Mouse (Mus musculus) limb, embryonic 15.5 days (tissue): ENCODE results near the gene Ksr1. TPM values are rescaled to one million over a fixed set of nuclear protein-coding genes. Genes with fewer than 3 reads are reported as not detected.
"Not testable (repeated sequence)": the region's sequence is repeated elsewhere in the genome, so short reads cannot be mapped to it uniquely, and the experiment has no call there.

Source experiments
- ATAC-seq: fragments of 200-750 bp; cut with Nextera tagmentation; 2 replicates; pipeline ENCODE4 v1.8.0; 2017; ENCODE audit warnings: low read depth, moderate TSS enrichment; ENCODE audit not compliant: insufficient number of reproducible peaks, low FRiP score, low TSS enrichment
- H3K27ac ChIP-seq: fragments of 300-500 bp; sonication (generic); 2 replicates; pipeline ENCODE4 v1.5.1; 2015; ENCODE audit warnings: moderate library complexity, mild to moderate bottlenecking, inconsistent platforms
- H3K27me3 ChIP-seq: fragments of 300-500 bp; sonication (generic); 2 replicates; pipeline ENCODE4 v1.6.1; 2015; ENCODE audit warnings: inconsistent platforms
- H3K36me3 ChIP-seq: fragments of 300-500 bp; sonication (generic); 2 replicates; pipeline ENCODE4 v1.6.1; 2015; ENCODE audit warnings: inconsistent platforms
- H3K4me1 ChIP-seq: fragments of 300-500 bp; sonication (generic); 2 replicates; pipeline ENCODE4 v1.6.1; 2015; ENCODE audit warnings: inconsistent platforms
- H3K4me2 ChIP-seq: fragments of 300-500 bp; sonication (generic); 2 replicates; pipeline ENCODE4 v1.6.1; 2015; ENCODE audit warnings: mild to moderate bottlenecking, inconsistent platforms
- H3K4me3 ChIP-seq: fragments of 300-500 bp; sonication (generic); 2 replicates; pipeline ENCODE4 v1.5.1; 2015; ENCODE audit warnings: mild to moderate bottlenecking, inconsistent platforms
- H3K9ac ChIP-seq: fragments of 300-500 bp; sonication (generic); 2 replicates; pipeline ENCODE4 v1.6.1; 2015; ENCODE audit warnings: inconsistent platforms
- H3K9me3 ChIP-seq: fragments of 300-500 bp; sonication (generic); 2 replicates; pipeline ENCODE4 v1.6.1; 2016; ENCODE audit warnings: inconsistent platforms
- WGBS: fragments of 180-500 bp; shearing (Covaris S2); methylation state at CpG from one replicate; pipeline ENCODE4 v1.1.7; 2015; 5-methylcytosine and 5-hydroxymethylcytosine counted together
- polyA plus RNA-seq: library from polyadenylated mRNA; unstranded; fragments of >200 nt; fragmentation: Nextera tagmentation; extraction: Ambion mirVana; gene quantifications from 2 replicates; pipeline ENCODE4 v1.2.1, GENCODE M21; 2015

Gene Ksr1
- polyA plus RNA-seq, 1 experiment from 2014 or later = 4.0 TPM

DNA sequence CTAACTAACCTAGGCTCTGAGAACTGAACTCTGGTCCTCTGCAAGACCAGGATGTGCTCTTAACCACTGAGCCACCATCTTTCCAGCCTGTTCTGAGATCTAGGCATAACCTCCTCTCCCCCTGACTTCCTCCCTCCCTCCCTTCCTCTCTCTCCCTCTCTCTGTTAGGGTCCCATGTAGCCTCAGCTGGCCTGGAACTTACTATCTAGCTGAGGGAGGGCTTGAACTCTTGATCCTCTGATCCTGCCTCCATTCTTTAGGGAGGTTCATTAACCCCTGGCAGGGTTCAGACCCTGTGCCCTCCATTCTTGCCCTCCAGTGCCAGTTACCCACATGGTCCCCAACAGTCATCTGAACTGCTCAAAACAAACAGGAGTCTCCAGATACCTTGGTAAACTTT, 133.2 kb downstream of the Ksr1 start:
- ATAC-seq = no peak
- Histone ChIP-seq H3K9me3 (no peaks in the 10 kb centered on the region), H3K9ac (no peak overlapping the region), H3K4me2 (no peak overlapping the region), H3K27me3 (no peaks in the 10 kb centered on the region), H3K36me3 (peaks cover 24% of the 10 kb centered on the region; the same call in 1 of the 2 replicates), H3K4me3 (no peak overlapping the region), H3K27ac (no peak overlapping the region), H3K4me1 (peaks cover 22% of the 10 kb centered on the region)

DNA sequence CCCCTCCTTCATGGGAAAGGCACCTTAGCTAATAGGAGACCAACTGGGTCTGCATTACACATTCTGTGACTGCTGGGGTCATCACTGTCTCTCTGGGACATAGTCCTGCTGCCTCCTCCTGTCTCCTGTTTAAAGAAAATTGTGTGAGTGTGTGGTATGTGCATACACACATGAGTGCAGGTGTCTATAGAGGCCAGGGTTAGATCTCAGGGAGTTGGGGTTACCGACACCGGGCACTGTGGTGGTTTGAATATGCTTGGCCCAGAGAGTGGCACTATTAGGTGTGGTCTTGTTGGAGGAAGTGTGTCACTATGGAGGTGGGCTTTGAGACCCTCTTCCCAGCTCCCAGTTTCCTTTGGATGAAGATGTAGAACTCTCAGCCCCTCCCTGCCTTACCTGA, 133.7 kb downstream of the Ksr1 start:
- Histone ChIP-seq H3K4me2 (no peak overlapping the region), H3K27ac (no peak overlapping the region), H3K9ac (no peak overlapping the region), H3K4me1 (peaks cover 22% of the 10 kb centered on the region), H3K9me3 (no peaks in the 10 kb centered on the region), H3K36me3 (peaks cover 18% of the 10 kb centered on the region; the same call in 1 of the 2 replicates), H3K4me3 (no peak overlapping the region), H3K27me3 (no peaks in the 10 kb centered on the region)
- WGBS = 92% methylated on average over 2 of the region's 2 CpGs
- no peak for ATAC-seq

DNA sequence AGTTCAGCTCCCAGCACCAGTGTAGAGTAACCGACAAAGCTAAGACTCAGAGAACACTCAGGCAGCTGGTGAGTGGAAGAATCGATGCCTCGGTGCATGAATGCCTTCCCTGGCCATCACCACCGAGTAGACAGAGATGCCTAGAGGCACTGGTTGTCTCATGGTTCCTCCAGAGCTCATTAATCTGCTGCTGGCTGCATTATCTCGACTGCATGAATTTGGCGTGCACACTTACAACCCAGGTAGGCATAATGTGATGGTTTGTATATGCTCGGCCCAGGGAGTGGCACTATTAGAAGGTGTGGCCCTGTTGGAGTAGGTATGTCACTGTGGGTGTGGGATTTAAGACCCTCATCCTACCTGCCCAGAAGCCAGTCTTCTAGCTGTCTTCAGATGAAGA, 137.3 kb downstream of the Ksr1 start:
- Histone ChIP-seq H3K27ac (no peak overlapping the region), H3K27me3 (no peaks in the 10 kb centered on the region), H3K9me3 (no peaks in the 10 kb centered on the region), H3K4me2 (no peak overlapping the region), H3K9ac (no peak overlapping the region), H3K4me3 (no peak overlapping the region), H3K36me3 (no peaks in the 10 kb centered on the region), H3K4me1 (no peaks in the 10 kb centered on the region)
- 80% methylated on average over 7 of the region's 7 CpGs for WGBS
- no peak for ATAC-seq

DNA sequence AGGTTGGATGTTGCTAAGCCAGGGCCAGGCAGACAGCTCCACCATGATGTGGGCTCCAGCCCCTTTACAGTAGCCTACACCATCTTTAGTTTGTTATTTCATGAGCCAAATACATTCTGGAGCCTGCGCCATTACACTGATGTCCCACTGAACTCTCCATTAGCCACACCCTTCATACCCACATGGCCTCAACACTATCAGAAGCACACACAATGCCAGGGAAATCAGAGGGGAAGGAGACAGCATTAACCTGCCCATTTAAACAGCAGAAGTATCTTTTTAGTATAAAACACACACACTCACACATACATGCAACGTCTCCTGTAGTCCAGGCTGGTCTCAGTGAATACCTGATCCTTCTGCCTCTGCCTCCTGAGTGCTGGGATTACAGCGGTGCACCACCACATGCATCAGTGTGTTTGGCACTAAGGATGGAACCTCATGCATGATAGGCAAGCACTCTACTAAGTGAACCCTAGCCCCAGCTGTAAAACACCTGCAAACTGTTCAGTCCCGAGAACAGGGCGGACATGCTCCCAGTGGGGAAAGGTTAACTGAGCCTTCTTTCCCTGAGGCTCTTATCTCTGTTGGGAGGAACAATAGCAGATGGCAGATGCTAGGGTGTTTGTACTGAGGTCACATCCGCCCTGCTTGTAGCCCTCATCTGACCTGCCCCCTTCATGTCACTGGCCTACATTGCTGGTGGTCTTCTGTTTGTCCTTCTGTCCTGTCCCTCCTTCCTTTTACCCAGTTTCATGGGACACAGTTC, 138.0 kb downstream of the Ksr1 start:
- H3K4me1 ChIP-seq = no peaks in the 10 kb centered on the region
- no peak for ATAC-seq

DNA sequence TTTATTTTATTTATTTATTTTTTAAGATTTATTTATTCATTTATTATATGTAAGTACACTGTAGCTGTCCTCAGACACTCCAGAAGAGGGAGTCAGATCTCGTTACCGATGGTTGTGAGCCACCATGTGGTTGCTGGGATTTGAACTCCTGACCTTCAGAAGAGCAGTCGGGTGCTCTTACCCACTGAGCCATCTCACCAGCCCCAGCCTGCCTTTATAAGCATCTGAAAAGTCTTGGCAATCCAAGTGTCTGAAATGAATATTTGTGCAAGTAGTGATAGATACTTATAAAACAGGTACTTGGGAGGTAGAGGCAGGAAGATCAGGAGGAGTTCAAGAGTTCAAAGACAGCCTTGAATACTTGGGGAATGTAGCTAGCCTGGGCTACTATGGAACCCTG, 138.9 kb downstream of the Ksr1 start:
- not testable (repeated sequence) for H3K9ac ChIP-seq, H3K4me2 ChIP-seq, H3K27ac ChIP-seq, H3K27me3 ChIP-seq, H3K4me1 ChIP-seq, H3K36me3 ChIP-seq, ATAC-seq, H3K9me3 ChIP-seq, H3K4me3 ChIP-seq
- WGBS = 79% methylated on average over 3 of the region's 3 CpGs

More for the DNA sequence above, 138.0 kb downstream of the Ksr1 start:
- H3K27me3 ChIP-seq = no peaks in the 10 kb centered on the region
- no peaks in the 10 kb centered on the region for H3K9me3 ChIP-seq
- no peak overlapping the region for H3K4me2 ChIP-seq
- 81% methylated on average over 6 of the region's 6 CpGs for WGBS
- H3K9ac ChIP-seq = no peak overlapping the region
- H3K27ac ChIP-seq = no peak overlapping the region
- H3K36me3 ChIP-seq = no peaks in the 10 kb centered on the region
- no peak overlapping the region for H3K4me3 ChIP-seq

DNA sequence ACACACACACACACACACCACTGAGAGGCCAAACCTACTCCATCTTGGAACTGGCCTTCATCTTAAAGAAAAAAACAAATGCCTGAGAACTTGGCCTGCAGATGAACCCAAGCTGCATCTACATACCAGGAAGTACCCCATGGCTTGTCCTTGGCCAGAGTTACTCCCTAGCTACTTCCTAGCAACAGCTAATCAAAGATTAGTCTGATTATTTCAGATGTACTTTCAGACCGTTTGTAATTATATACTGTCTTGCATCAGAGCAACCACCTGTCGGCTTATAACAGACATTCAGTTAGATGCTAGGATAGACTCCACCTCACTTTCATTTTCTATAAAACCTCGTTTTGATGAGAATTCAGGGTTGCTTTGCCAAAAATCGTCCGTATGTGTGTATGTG, 139.8 kb downstream of the Ksr1 start:
- Histone ChIP-seq H3K36me3 (no peaks in the 10 kb centered on the region), H3K4me1 (peaks cover 4% of the 10 kb centered on the region; the same call in 1 of the 2 replicates), H3K4me2 (no peak overlapping the region), H3K9me3 (no peaks in the 10 kb centered on the region), H3K4me3 (no peak overlapping the region), H3K27ac (no peak overlapping the region), H3K9ac (no peak overlapping the region), H3K27me3 (no peaks in the 10 kb centered on the region)
- 45% methylated on average over 5 of the region's 5 CpGs for WGBS
- ATAC-seq = no peak

DNA sequence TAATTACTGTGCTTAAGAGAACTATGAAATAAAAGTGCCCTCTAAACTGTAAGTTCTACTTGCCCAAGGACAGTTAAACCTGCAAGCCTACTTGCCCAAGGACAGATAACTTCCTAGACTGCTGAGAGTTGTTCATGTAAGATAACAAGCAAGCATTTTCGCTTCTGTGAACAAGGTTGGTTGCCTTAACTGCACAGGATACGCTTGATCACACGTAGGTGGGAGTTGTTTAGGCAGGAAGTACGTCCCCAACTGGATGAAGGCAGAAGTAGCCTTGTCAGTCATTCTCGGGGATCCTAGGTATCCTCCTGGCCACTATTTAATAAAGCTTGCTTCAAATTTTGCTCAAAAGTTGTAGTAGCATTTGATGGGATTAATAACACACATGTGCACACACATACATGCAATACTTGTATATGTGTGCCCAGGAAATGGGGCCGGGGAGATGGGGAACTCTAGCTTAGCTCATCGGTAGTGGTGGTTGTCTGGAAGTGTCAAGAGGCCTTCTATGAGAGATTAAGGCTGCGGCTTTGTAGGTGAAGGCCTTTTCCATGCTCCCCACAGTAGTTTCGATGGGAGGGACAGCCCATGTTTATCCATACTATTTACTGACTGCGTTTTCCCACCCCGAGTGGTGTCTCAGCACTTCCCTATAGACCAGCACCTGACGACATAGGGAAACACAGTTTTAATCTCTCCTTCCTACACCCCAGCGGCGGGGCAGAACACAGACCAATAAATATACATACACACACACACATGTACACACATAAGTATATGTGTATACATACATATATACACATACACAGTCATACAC, 140.4 kb downstream of the Ksr1 start:
- Histone ChIP-seq H3K27me3 (no peaks in the 10 kb centered on the region), H3K4me1 (peaks cover 4% of the 10 kb centered on the region; the same call in 1 of the 2 replicates), H3K4me3 (no peak overlapping the region), H3K36me3 (no peaks in the 10 kb centered on the region), H3K9me3 (no peaks in the 10 kb centered on the region), H3K9ac (no peak overlapping the region), H3K27ac (no peak overlapping the region), H3K4me2 (no peak overlapping the region)
- 85% methylated on average over 14 of the region's 14 CpGs for WGBS
- ATAC-seq = no peak

DNA sequence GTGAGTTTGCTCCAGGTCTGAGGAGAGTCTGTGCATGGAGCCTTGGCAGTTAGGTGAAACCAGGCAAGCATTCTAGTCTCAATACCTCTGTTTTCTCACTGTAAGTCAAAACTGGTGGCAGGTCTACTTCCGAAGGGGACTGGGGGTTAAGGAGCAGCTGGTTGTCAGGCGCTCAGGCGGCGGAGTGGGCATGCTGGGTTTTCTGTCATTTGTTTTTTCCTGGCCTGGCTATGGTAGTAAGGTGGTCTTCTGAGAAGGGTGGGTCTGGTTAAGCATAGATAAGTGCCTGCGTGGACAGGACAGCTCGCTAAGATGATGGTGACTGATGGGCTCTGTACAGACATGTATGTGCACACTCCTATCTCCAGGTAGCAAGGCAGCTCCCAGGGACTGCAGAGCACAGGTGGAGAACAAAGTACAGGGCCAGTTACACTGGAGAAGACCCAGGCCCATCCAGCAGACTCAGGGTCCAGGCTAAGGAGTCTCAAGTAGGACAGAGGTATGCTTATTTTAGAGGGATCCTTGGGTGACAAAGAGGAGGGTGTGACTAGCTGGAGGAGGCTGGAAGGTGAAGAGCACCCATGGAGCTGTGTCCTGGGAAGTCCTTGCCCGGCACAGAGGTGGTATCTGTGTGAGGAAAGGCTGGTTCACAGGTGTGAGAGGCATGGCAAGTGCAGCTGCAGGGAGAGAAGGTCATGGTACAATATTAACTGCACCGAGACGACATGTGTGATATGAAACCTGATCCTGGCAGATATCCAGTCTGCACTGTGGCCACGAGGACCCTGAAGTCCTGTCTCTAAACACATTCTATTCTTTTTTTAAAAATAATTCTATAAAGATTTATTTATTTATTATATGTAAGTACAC, 142.2 kb downstream of the Ksr1 start:
- Histone ChIP-seq H3K9ac (no peak overlapping the region), H3K27ac (no peak overlapping the region; the same call in 1 of the 2 replicates), H3K9me3 (no peaks in the 10 kb centered on the region), H3K4me3 (no peak overlapping the region), H3K27me3 (no peaks in the 10 kb centered on the region), H3K4me1 (peaks cover 4% of the 10 kb centered on the region; the same call in 1 of the 2 replicates), H3K36me3 (no peaks in the 10 kb centered on the region), H3K4me2 (no peak overlapping the region)
- ATAC-seq = no peak
- WGBS = 64% methylated on average over 10 of the region's 10 CpGs

DNA sequence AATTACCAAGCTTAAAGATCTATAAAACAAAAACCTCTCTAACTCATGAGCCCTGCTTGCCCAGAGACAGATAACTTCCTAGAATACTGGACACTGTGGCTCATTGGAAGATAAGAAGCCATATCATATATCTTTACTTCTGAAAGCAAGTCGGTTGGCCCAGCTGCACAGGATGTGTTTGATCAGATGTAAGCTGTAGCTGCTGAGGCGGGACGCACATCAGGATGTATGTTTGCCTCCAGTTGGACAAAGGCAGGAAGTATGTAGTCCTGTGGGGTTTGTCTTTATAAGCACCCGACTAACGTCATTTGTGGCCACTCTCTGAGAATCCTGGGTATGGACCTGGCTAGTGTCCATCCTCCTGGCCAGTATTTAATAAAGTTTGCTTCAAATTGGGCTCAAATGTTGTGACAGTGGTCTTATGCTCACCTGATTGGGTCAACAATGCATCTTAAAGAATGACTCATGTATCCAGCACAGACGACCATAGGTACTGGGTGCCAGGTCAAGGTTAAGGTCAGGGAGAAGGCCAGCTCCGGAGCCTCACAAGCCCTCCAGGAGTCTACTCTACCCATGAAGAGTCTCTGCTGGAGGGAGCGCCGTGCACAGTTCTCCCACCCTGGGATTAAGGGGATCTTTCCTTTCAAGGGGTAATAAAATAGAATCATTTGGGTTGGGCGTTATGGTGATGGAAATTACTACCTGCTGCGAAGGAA, 143.0 kb downstream of the Ksr1 start:
- WGBS = 59% methylated on average over 11 of the region's 11 CpGs
- peaks cover 4% of the 10 kb centered on the region; the same call in 1 of the 2 replicates for H3K4me1 ChIP-seq
- no peak overlapping the region for H3K4me2 ChIP-seq
- H3K36me3 ChIP-seq = no peaks in the 10 kb centered on the region
- no peak overlapping the region for H3K9ac ChIP-seq
- H3K27me3 ChIP-seq = no peaks in the 10 kb centered on the region
- no peak overlapping the region for H3K4me3 ChIP-seq
- no peaks in the 10 kb centered on the region for H3K9me3 ChIP-seq
- H3K27ac ChIP-seq = peak overlapping the region; percentile 54; the same call in 1 of the 2 replicates
- ATAC-seq = no peak

DNA sequence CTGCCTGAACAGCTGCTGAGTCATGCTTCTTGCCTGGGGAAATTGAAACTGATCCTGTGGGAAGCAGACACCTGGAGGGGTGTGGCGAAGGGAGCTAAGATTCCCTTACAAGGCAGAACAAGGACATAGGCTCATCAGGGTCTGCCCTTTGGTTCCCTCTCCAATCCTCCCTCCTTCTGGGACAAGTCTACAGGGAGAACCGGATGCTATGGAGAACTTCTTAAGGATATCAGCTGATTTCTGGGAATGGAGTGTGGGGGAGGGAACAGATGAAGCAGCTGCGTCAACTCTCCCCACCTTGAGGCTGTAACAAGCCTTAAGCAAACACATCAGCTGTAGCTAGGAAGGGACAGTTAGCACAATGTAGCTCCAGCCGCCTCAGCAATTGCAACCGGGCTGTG, 143.7 kb downstream of the Ksr1 start:
- 0 out of 2 replicates have a peak overlapping the region, but pooled peaks have one; percentile 54 for H3K27ac ChIP-seq
- ATAC-seq = no peak
- H3K9ac ChIP-seq = no peak overlapping the region
- no peaks in the 10 kb centered on the region for H3K27me3 ChIP-seq
- no peaks in the 10 kb centered on the region for H3K36me3 ChIP-seq
- H3K9me3 ChIP-seq = no peaks in the 10 kb centered on the region
- H3K4me2 ChIP-seq = no peak overlapping the region
- WGBS = 52% methylated on average over 5 of the region's 5 CpGs
- no peak overlapping the region for H3K4me3 ChIP-seq
- H3K4me1 ChIP-seq = peaks cover 4% of the 10 kb centered on the region; the same call in 1 of the 2 replicates

DNA sequence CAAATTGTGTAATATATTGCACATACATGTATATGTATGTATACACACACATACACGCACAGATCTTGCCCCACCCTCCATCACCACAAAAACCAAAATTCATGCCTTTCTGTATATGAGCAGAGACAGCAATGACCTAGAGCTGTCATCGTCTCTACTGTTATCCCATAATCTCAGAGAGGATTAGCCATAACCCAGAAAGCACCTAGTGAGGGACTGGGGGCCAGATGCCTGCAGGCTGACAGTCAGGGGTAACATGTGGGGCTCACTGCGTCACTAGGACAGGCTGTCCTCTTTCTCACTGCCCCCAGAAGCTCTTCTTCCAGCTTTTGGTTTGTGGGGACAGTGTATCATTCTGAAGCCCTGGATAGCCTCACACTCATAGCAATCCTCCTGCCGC, 144.3 kb downstream of the Ksr1 start:
- no peak overlapping the region for H3K27ac ChIP-seq
- no peaks in the 10 kb centered on the region for H3K36me3 ChIP-seq
- H3K9me3 ChIP-seq = no peaks in the 10 kb centered on the region
- no peak overlapping the region for H3K4me2 ChIP-seq
- H3K4me1 ChIP-seq = peaks cover 4% of the 10 kb centered on the region; the same call in 1 of the 2 replicates
- no peak overlapping the region for H3K4me3 ChIP-seq
- H3K27me3 ChIP-seq = no peaks in the 10 kb centered on the region
- ATAC-seq = no peak
- WGBS = 80% methylated on average over 4 of the region's 4 CpGs
- H3K9ac ChIP-seq = no peak overlapping the region
